Mouse (Mus musculus) neural tube, embryonic 12.5 days (tissue): ENCODE data around the gene Kdm2a. TPM values are rescaled to one million over a fixed set of nuclear protein-coding genes. Genes with fewer than 3 reads are reported as not detected.

Experiments used
- ATAC-seq: fragments of 200-750 bp; cut with Nextera tagmentation; 2 replicates; pipeline ENCODE4 v1.8.0; 2017; ENCODE audit warnings: low read depth, mild to moderate bottlenecking, moderate TSS enrichment, moderate library complexity; ENCODE audit not compliant: low FRiP score
- H3K27ac ChIP-seq: fragments of 300-500 bp; sonication (generic); 2 replicates; pipeline ENCODE4 v1.5.1; 2016
- H3K27me3 ChIP-seq: fragments of 300-500 bp; sonication (generic); replicated peaks from 2 replicates; pipeline ENCODE4 v1.6.1; 2016; ENCODE audit warnings: mild to moderate bottlenecking
- H3K36me3 ChIP-seq: fragments of 300-500 bp; sonication (generic); 2 replicates; pipeline ENCODE4 v1.6.1; 2016; ENCODE audit warnings: mild to moderate bottlenecking
- H3K4me1 ChIP-seq: fragments of 300-500 bp; sonication (generic); 2 replicates; pipeline ENCODE4 v1.6.1; 2016
- H3K4me2 ChIP-seq: fragments of 300-500 bp; sonication (generic); replicated peaks from 2 replicates; pipeline ENCODE4 v1.6.1; 2016; ENCODE audit warnings: mild to moderate bottlenecking
- H3K4me3 ChIP-seq: fragments of 300-500 bp; sonication (generic); 2 replicates; pipeline ENCODE4 v1.5.1; 2016
- H3K9ac ChIP-seq: fragments of 300-500 bp; sonication (generic); 2 replicates; pipeline ENCODE4 v1.6.1; 2016; ENCODE audit warnings: mild to moderate bottlenecking
- H3K9me3 ChIP-seq: fragments of 300-500 bp; sonication (generic); 2 replicates; pipeline ENCODE4 v1.6.1; 2016; ENCODE audit warnings: mild to moderate bottlenecking
- WGBS: fragments of 180-500 bp; shearing (Covaris S2); methylation state at CpG from one replicate; pipeline ENCODE4 v1.1.7; 2016; 5-methylcytosine and 5-hydroxymethylcytosine counted together
- polyA plus RNA-seq: library from polyadenylated mRNA; unstranded; fragments of >200 nt; fragmentation: Nextera tagmentation; extraction: Ambion mirVana; gene quantifications from 2 replicates; pipeline ENCODE4 v1.2.1, GENCODE M21; 2016

The Kdm2a gene
- polyA plus RNA-seq, 1 experiment from 2014 or later, result 51.7 TPM

DNA sequence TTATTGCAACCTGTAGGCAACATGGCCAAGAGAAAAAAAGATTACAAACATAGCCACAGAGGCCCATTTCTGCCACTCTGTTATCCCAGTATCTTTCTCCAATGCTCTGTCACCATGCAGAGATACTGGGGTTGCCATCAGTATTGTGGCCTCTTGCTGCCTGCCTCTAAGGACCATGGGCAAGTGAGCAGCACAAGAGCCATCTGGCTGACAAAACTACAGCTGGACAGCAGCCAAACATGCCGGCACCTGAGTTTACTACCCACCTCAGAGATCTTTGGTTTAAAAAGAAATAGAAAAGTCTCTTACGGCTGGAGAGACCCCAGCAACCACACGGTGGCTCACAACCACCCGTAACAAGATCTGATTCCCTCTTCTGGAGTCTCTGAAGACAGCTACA, 78.8 kb downstream of the Kdm2a start:
- WGBS, result 90% methylated on average over 4 of the region's 4 CpGs

DNA sequence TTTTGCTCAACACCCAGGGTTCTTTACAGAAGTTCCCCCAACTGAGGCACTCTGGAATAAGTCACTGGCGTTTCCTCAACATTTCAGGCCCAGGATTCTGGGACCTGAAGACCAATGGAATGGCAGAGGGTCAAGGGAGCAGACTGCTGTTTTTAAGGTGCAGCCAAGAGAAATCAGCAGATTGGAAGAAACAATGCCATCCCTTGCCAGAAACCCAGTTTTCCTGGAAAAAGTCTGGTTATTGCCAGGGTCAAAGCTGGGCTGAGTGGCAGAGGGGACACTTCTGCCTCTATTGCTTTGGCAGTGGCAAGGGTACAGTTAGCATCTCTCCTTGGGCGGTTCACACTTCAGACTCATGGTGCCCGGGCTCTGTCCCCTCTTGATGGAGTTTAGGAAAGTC, 80.9 kb downstream of the Kdm2a start:
- Histone ChIP-seq H3K27me3 (no peaks in the 10 kb centered on the region), H3K4me3 (no peak overlapping the region), H3K4me2 (no peak overlapping the region), H3K36me3 (peaks cover 71% of the 10 kb centered on the region), H3K4me1 (no peaks in the 10 kb centered on the region), H3K9ac (no peak overlapping the region), H3K9me3 (no peaks in the 10 kb centered on the region), H3K27ac (no peak overlapping the region)
- ATAC-seq, result no peak
- 95% methylated on average over 3 of the region's 3 CpGs for WGBS

More for the DNA sequence above, 78.8 kb downstream of the Kdm2a start:
- H3K27ac ChIP-seq, result no peak overlapping the region
- H3K27me3 ChIP-seq, result no peaks in the 10 kb centered on the region
- no peak overlapping the region for H3K4me3 ChIP-seq
- H3K9ac ChIP-seq, result no peak overlapping the region
- no peak overlapping the region for H3K4me2 ChIP-seq
- H3K4me1 ChIP-seq, result no peaks in the 10 kb centered on the region
- no peak for ATAC-seq
- H3K9me3 ChIP-seq, result no peaks in the 10 kb centered on the region
- peaks cover 77% of the 10 kb centered on the region for H3K36me3 ChIP-seq

DNA sequence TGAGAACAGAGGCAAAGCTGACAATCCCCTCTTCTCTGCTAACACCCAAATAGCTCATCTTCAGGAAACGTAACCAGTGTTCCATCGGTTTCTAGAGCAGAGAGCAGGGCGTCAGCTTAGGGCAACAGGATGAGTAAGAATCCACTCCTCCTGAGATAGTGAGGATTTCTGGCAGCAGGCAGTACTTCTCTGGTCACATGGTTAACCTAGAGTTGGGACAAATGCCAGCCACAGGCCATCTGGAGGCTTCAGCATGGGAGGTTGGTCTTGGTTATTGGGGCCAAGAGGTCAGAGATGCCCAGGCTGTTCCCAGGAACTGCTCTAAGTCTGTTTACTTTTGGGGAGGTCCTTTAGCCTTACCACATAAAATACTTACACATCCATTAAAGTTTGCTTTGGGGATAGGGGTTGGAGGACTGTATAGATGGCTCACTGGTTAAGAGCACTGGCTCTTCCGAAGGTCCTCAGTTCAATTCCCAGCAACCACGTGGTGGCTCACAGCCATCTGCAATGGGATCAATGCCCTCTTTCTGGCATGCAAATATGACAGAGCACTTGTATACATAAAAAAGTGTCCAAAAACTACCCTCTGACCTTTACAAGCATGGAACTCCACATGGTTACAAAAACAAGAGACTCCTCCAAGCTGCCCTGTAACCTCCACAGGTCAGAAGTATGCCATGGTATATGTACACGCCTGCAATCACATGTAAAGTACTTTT, 82.7 kb downstream of the Kdm2a start:
- Histone ChIP-seq H3K4me2 (no peak overlapping the region), H3K36me3 (peaks cover 55% of the 10 kb centered on the region), H3K4me1 (no peaks in the 10 kb centered on the region), H3K9ac (no peak overlapping the region), H3K27ac (no peak overlapping the region), H3K9me3 (no peaks in the 10 kb centered on the region), H3K4me3 (no peak overlapping the region), H3K27me3 (no peaks in the 10 kb centered on the region)
- no peak for ATAC-seq
- WGBS, result 87% methylated on average over 6 of the region's 6 CpGs

DNA sequence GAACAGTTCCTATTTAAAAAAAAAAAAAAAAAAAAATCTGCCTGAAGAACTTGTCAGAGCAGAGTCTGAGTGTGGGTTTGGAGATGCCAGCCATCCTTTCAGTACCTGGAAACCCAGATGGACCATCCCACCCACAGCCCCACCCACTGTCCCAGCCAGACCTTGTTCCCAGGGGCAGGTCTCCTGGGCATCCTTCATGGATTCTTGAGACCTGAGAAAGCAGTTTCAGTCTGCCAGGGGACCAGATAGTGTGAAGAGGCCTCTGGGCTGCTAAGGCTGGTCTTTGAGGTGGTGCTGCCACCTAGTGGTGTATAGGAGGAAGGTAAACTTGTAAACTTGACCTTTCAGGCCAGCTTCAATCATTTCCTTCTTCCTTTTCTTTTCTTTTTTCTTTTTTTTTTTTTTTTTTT, 88.3 kb downstream of the Kdm2a start:
- Histone ChIP-seq H3K27me3 (no peaks in the 10 kb centered on the region), H3K4me2 (no peak overlapping the region), H3K9ac (no peak overlapping the region), H3K36me3 (peaks cover 10% of the 10 kb centered on the region; the same call in 1 of the 2 replicates), H3K4me3 (no peak overlapping the region), H3K27ac (no peak overlapping the region), H3K4me1 (peaks cover 12% of the 10 kb centered on the region), H3K9me3 (no peaks in the 10 kb centered on the region)
- ATAC-seq, result no peak

DNA sequence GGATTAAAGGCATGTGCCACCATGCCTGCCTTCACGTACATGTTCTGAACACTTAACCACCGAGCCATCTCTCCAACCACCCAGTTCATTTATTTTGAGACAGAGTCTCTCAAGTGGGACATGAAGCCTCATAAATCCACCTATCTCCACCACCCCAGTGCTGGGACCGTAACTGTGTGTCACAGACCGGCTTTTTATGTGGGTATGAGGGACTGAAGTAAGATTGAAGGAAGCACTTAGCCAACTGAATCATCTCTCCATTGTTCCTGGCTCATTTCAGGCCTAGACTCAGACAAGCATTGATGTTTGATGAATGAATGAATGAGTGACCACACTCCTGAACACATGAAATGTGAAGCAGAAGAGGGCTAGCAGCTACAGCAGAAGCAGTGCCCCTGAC, 88.8 kb downstream of the Kdm2a start:
- no peak for ATAC-seq
- Histone ChIP-seq H3K4me3 (no peak overlapping the region), H3K27ac (no peak overlapping the region), H3K4me2 (no peak overlapping the region), H3K4me1 (peaks cover 17% of the 10 kb centered on the region), H3K27me3 (no peaks in the 10 kb centered on the region), H3K9me3 (no peaks in the 10 kb centered on the region), H3K36me3 (peaks cover 10% of the 10 kb centered on the region; the same call in 1 of the 2 replicates), H3K9ac (no peak overlapping the region)
- WGBS, result 96% methylated on average over 4 of the region's 4 CpGs

DNA sequence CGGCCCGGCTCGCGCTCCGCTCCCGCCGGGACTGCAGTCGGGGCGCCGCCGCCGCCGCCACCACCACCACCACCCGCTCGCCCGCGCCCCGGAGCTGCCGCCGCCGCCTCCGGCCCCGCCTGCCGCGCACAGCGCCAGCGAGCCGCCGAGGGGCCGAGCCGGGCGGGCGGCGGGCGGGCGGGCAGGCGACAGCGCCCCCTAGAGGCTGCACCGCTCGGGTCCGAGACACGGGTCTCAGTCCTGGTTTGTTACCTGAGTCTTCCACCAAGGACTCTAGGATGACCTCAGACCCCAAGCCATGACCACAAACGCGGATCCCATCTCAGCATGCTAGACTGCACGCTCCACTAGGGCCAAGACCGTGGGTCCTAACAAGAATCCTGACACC, 91.9 kb downstream of the Kdm2a start, which contains the start of gene Grk2:
Gene Grk2 (minus strand): TSS at position 33 of the 388 bp plus-strand sequence.
- H3K27me3 ChIP-seq, result no peaks in the 10 kb centered on the region
- peak; percentile 70 for ATAC-seq
- H3K9me3 ChIP-seq, result no peaks in the 10 kb centered on the region
- H3K9ac ChIP-seq, result peak within 1 kb of the TSS; percentile 89
- H3K4me3 ChIP-seq, result peak within 1 kb of the TSS; percentile 93
- WGBS, result under 1% methylated on average over 17 of the region's 46 CpGs
- no peaks in the 10 kb centered on the region for H3K36me3 ChIP-seq
- peak within 1 kb of the TSS; percentile 64; the same call in 1 of the 2 replicates for H3K27ac ChIP-seq
- H3K4me1 ChIP-seq, result peaks cover 48% of the 10 kb centered on the region
- peak within 1 kb of the TSS; percentile 79 for H3K4me2 ChIP-seq

DNA sequence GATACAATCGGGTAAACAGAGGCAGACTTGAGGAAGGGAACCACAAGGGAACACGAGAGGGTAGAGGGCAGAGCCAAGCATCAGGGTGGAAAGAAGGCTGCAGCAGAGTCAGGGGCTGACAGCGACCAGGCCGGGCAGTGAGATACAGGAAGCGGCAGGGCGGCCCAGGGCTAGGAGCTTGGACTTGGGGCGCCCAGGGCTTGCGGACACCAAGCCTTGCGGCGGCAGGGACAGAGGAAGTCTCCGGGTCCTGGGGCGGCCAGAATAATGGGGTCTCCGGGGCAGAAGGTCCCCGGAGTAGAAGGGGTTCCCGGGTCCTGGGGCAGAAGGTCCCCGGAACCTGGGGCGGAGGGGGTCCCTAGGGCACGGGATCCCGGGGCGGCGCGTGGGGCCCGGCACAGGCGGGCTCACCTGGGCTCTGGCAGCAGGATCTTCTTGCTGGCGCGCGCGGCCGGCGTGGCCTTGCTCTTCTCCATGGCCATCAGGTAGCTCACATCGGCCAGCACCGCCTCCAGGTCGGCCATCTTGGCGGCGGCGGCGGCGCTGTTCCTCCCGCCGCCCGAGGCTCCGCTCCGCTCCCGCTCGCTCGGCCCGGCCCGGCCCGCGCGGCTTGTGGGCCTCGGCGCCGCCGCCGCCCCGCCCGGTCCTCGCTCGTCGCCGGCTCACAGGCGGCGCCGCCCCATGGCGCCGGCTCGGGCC, 92.4 kb downstream of the Kdm2a start:
- Histone ChIP-seq H3K36me3 (no peaks in the 10 kb centered on the region), H3K9me3 (no peaks in the 10 kb centered on the region), H3K4me2 (peak overlapping the region; percentile 79), H3K27me3 (no peaks in the 10 kb centered on the region), H3K4me3 (peak overlapping the region; percentile 93), H3K4me1 (peaks cover 54% of the 10 kb centered on the region), H3K27ac (peak overlapping the region; percentile 64; the same call in 1 of the 2 replicates), H3K9ac (peak overlapping the region; percentile 89)
- WGBS, result under 1% methylated on average over 64 of the region's 68 CpGs
- ATAC-seq, result peak; percentile 70

DNA sequence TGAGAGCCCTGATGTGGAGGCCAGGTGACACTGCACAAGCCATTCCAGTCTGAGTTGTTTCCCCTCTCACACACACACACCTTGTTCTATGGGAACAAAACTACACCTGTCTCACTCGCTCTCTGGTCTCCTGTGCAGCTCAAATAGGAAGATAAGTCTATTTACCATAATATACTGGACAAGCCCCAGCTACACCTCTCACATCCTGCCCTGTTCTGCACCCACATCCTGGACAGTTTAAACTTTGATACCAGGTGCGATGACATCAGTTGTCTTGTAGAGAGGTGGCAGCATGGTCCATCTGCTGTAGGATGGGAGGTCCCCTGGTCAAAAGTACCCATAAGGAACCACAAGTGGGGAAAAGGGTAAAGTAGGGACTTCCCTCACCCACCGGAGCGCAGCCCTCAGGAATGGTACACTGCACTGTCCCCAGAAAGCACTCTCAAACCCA, 93.2 kb downstream of the Kdm2a start:
- 62% methylated on average over 4 of the region's 4 CpGs for WGBS
- peaks cover 61% of the 10 kb centered on the region for H3K4me1 ChIP-seq

DNA sequence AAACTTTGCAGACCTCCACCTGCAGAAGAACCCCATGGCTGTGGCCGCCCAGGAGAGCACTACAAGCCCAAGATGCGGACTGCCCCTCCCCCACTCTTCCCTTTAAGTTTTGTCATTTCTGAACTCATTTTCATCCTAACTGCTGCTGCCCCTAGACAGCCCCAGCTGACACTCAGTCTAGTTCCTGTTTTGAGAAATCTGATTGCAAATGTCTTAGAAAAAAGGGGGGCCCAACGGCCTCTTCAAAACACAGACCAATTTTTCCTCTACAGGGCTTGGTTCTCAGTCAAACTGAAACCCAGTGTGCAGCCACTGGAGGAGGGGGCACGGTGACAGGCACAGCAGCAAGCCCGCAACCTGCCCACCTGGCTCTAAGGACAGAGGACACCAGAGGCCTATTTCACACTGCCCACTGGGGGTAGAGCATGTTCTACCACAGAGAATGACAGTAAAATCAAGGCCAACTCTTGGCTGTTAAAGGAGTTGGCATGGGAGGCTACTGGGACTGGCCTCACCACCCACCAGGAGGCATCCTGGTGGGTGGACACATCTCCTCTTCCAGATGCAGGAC, 93.7 kb downstream of the Kdm2a start:
- H3K4me1 ChIP-seq, result peaks cover 63% of the 10 kb centered on the region
- ATAC-seq, result no peak
- H3K27ac ChIP-seq, result no peak overlapping the region
- H3K9ac ChIP-seq, result no peak overlapping the region
- 87% methylated on average over 5 of the region's 5 CpGs for WGBS
- no peaks in the 10 kb centered on the region for H3K36me3 ChIP-seq
- H3K4me3 ChIP-seq, result peak overlapping the region; percentile 93; the same call in 1 of the 2 replicates
- no peaks in the 10 kb centered on the region for H3K27me3 ChIP-seq
- H3K9me3 ChIP-seq, result no peaks in the 10 kb centered on the region
- peak overlapping the region; percentile 79 for H3K4me2 ChIP-seq

More for the DNA sequence above, 93.2 kb downstream of the Kdm2a start:
- peak overlapping the region; percentile 89 for H3K9ac ChIP-seq
- no peak for ATAC-seq
- H3K4me2 ChIP-seq, result peak overlapping the region; percentile 79
- H3K4me3 ChIP-seq, result peak overlapping the region; percentile 93
- H3K36me3 ChIP-seq, result no peaks in the 10 kb centered on the region
- H3K27me3 ChIP-seq, result no peaks in the 10 kb centered on the region
- no peak overlapping the region for H3K27ac ChIP-seq
- H3K9me3 ChIP-seq, result no peaks in the 10 kb centered on the region

DNA sequence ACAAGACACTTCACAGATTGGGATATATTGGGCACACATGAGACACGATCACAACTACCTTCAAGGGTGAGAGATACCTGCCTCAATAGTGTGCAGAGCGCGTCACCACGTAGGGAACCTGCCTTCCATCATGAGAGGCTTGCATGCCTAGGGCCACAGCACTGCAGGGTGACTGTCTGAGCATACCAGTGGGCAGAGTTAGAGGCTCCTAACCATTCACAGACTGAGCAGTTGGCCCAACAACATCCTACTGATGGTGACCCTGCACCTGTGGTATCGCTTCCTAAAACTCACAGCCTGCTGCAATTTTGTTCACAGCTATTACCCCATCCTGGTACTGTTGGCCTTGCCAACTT, 94.5 kb downstream of the Kdm2a start:
- ATAC-seq, result no peak
- no peaks in the 10 kb centered on the region for H3K36me3 ChIP-seq
- no peak overlapping the region for H3K4me3 ChIP-seq
- no peaks in the 10 kb centered on the region for H3K27me3 ChIP-seq
- H3K4me2 ChIP-seq, result peak overlapping the region; percentile 79; the same call in 1 of the 2 replicates
- H3K4me1 ChIP-seq, result peaks cover 63% of the 10 kb centered on the region
- no peak overlapping the region for H3K27ac ChIP-seq
- 0 out of 2 replicates have a peak overlapping the region, but pooled peaks have one; percentile 30 for H3K9ac ChIP-seq
- H3K9me3 ChIP-seq, result no peaks in the 10 kb centered on the region
- WGBS, result 94% methylated on average over 5 of the region's 5 CpGs

DNA sequence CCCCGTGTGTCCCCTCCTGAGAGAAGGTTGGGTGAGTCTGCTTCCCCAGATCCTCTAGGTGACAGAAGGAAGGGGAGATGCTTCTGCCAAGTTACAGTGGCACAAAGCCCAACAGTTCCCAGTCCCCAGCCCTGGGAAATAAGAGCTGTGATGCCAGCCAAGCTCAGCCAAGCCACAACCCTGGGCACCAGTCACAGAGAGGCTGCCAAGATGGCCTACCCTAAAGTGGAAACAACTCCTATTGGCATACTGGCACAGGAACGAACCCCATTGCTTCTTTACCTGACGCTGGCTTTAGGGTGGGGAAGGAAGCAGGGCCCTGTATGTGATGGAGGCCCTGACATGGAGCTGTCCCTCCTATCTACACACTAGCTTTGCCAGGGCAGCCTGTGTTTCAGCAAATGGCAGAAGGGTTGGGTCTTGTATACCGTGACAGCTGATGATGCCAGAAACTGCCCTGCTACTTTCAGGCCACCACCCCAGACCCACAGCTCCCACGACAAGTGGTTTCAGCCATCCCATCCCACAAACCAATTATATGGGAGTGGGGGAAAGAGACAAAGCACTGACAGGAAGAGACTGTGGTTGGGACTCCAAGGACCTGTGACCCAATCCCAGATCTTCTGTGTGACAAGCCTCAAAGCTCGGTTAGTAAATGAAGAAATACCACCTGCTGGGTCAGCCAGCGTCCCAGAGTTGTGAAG, 95.0 kb downstream of the Kdm2a start:
- Histone ChIP-seq H3K27ac (no peak overlapping the region), H3K27me3 (no peaks in the 10 kb centered on the region), H3K9me3 (no peaks in the 10 kb centered on the region), H3K4me1 (peaks cover 63% of the 10 kb centered on the region), H3K36me3 (no peaks in the 10 kb centered on the region), H3K4me3 (no peak overlapping the region), H3K4me2 (peak overlapping the region; percentile 79), H3K9ac (peak overlapping the region; percentile 30; the same call in 1 of the 2 replicates)
- WGBS, result 75% methylated on average over 7 of the region's 7 CpGs
- ATAC-seq, result no peak
